Mouse (Mus musculus) heart, adult 2 months (tissue): Measurements from ENCODE around the gene Gpc5. TPM values are rescaled to one million over a fixed set of nuclear protein-coding genes. Genes with fewer than 3 reads are reported as not detected.

ENCODE experiments used
- DNase-seq, 2 experiments: peaks; one replicate each; pipeline ENCODE4 v3.0.0; 2021
- H3K27ac ChIP-seq: fragments of 200-600 bp; 2 replicates; pipeline ENCODE4 v1.8.1; 2022
- H3K27me3 ChIP-seq: fragments of 200-500 bp; 2 replicates; pipeline ENCODE4 v1.6.1; 2012; ENCODE audit warnings: mild to moderate bottlenecking, low read length, inconsistent platforms, mixed read lengths; ENCODE audit not compliant: control insufficient read depth, insufficient read depth
- H3K36me3 ChIP-seq: fragments of 200-500 bp; 2 replicates; pipeline ENCODE4 v1.6.1; 2012; ENCODE audit warnings: low read length, inconsistent platforms; ENCODE audit not compliant: control insufficient read depth, insufficient read depth
- H3K4me1 ChIP-seq: fragments of 200-500 bp; 2 replicates; pipeline ENCODE4 v1.6.1; 2011; ENCODE audit warnings: low read length; ENCODE audit not compliant: control insufficient read depth, insufficient read depth
- H3K4me3 ChIP-seq: fragments of 200-600 bp; 2 replicates; pipeline ENCODE4 v1.8.1; 2022
- H3K79me2 ChIP-seq: fragments of 200-500 bp; replicated peaks from 2 replicates; pipeline ENCODE4 v1.6.1; 2012; ENCODE audit warnings: mild to moderate bottlenecking, inconsistent platforms, low read length, moderate library complexity, mixed read lengths; ENCODE audit not compliant: control insufficient read depth, insufficient read depth
- H3K9ac ChIP-seq: fragments of 200-500 bp; 2 replicates; pipeline ENCODE4 v1.6.1; 2012; ENCODE audit warnings: low read depth, mild to moderate bottlenecking, control low read depth, inconsistent platforms, low read length, mixed read lengths
- CTCF ChIP-seq: fragments of 200-600 bp; IDR thresholded peaks from 2 replicates; pipeline ENCODE4 v1.8.1; 2022; ENCODE audit warnings: antibody characterized with exemption, mild to moderate bottlenecking, moderate library complexity
- EP300 ChIP-seq: fragments of 200-500 bp; IDR thresholded peaks from 2 replicates; pipeline ENCODE4 v1.6.1; 2011; ENCODE audit warnings: low read depth, low read length, control low read depth; ENCODE audit not compliant: insufficient read depth
- POLR2A ChIP-seq: fragments of 200-500 bp; IDR thresholded peaks from 2 replicates; pipeline ENCODE4 v1.6.1; 2011; ENCODE audit warnings: mild to moderate bottlenecking, low read depth, low read length, control low read depth; ENCODE audit not compliant: insufficient read depth
- WGBS: fragments of 180-500 bp; shearing (Covaris S2); methylation state at CpG from one replicate; pipeline ENCODE4 v1.1.7; 2018; 5-methylcytosine and 5-hydroxymethylcytosine counted together
- intact Hi-C: fragments of 180-260 bp; cut with DNase I; formaldehyde crosslinking; loops from one replicate; pipeline ENCODE4 v1.15.1; 2025
- polyA plus RNA-seq: library from polyadenylated mRNA; depleted of rRNA; stranded (reverse); fragments of >200 nt; gene quantifications from 2 replicates; pipeline ENCODE4 v1.2.3, GENCODE M21; 2012
- total RNA-seq, 2 experiments: library from RNA; stranded (reverse); gene quantifications; 2 replicates each; pipeline ENCODE4 v1.2.3; 2021

Gene Gpc5
- total and polyA plus RNA-seq, 3 experiments, result not detected

DNA sequence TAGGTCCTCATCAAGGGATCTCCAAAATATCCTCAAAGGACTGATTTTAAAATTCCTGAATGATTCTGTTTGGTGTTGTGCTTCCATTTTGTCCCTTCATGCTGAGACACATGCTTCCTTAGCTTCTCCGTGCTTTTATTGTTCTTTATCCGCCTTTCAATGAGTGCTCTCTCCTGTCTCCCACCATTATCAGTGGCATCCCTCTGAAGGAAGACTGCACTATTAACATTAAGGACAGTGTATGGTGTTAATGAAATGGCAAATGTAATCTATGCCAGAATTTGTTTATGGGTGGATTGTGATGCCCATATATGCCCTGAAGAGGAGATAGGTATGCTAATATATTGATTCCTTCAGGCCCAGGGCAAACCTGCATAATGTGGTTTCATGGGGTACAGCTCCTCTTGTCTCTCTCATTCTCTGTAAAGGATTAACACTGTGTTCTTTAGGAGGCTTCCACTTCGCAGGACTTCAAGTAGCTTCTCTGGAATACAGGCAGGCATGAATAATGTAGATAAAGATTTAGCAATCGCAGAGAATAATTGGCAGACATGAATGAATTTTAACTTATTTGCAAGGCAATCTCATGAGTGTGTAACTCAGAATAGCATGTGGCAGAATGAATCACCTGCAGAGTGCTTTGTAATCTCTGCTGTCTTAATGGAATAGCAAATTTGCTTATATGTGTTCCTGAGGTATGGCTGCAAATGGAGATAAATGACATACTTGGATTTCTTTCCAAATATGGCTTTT, 148.8 kb downstream of the Gpc5 start:
- Histone ChIP-seq H3K27ac (no peak overlapping the region), H3K27me3 (no peaks in the 10 kb centered on the region), H3K9ac (no peak overlapping the region), H3K4me1 (no peaks in the 10 kb centered on the region), H3K79me2 (no peaks in the 10 kb centered on the region), H3K36me3 (no peaks in the 10 kb centered on the region), H3K4me3 (no peak overlapping the region)
- 65% methylated on average over 4 of the region's 4 CpGs for WGBS
- no peak for DNase-seq
- no peak for TF ChIP-seq EP300
- intact Hi-C loops, result no loop called here

- H3K27ac ChIP-seq, result no peak overlapping the region
- no peak overlapping the region for H3K4me3 ChIP-seq
- WGBS, result 79% methylated on average over 6 of the region's 6 CpGs
- intact Hi-C loops, result no loop called here
- H3K4me1 ChIP-seq, result no peaks in the 10 kb centered on the region
- no peak for DNase-seq
- H3K27me3 ChIP-seq, result no peaks in the 10 kb centered on the region
- no peak overlapping the region for H3K9ac ChIP-seq
- no peaks in the 10 kb centered on the region for H3K36me3 ChIP-seq
- no peaks in the 10 kb centered on the region for H3K79me2 ChIP-seq
- TF ChIP-seq EP300 (no peak), CTCF (no peak), POLR2A (no peak)
Measured at GRCm38 (mm10) chr14:115250537-115250936, 158.5 kb downstream of the Gpc5 start.

GRCm38 (mm10) chr14:115251791-115252190, 159.8 kb downstream of the Gpc5 start:
- WGBS, result 23% methylated on average over 5 of the region's 5 CpGs
- no peaks in the 10 kb centered on the region for H3K27me3 ChIP-seq
- no peaks in the 10 kb centered on the region for H3K4me1 ChIP-seq
- H3K79me2 ChIP-seq, result no peaks in the 10 kb centered on the region
- no peak overlapping the region for H3K4me3 ChIP-seq
- no peak overlapping the region for H3K27ac ChIP-seq
- intact Hi-C loops, result no loop called here
- TF ChIP-seq CTCF, result no peak
- no peak for TF ChIP-seq EP300
- TF ChIP-seq POLR2A, result no peak
- H3K36me3 ChIP-seq, result no peaks in the 10 kb centered on the region
- no peak overlapping the region for H3K9ac ChIP-seq
- DNase-seq, result no peak

- Histone ChIP-seq H3K36me3 (no peaks in the 10 kb centered on the region), H3K27me3 (no peaks in the 10 kb centered on the region), H3K4me1 (no peaks in the 10 kb centered on the region), H3K27ac (no peak overlapping the region), H3K9ac (no peak overlapping the region), H3K79me2 (no peaks in the 10 kb centered on the region), H3K4me3 (no peak overlapping the region)
- WGBS, result 78% methylated on average over 3 of the region's 3 CpGs
- TF ChIP-seq CTCF (no peak), POLR2A (no peak), EP300 (no peak)
- intact Hi-C loops, result no loop called here
- no peak for DNase-seq
Measured at GRCm38 (mm10) chr14:115253155-115253554, 161.1 kb downstream of the Gpc5 start.

GRCm38 (mm10) chr14:115253685-115254084, 161.7 kb downstream of the Gpc5 start:
- TF ChIP-seq EP300, result no peak
- TF ChIP-seq CTCF, result no peak
- TF ChIP-seq POLR2A, result no peak
- no peak for DNase-seq
- Histone ChIP-seq H3K4me1 (no peaks in the 10 kb centered on the region), H3K9ac (no peak overlapping the region), H3K79me2 (no peaks in the 10 kb centered on the region), H3K27me3 (no peaks in the 10 kb centered on the region), H3K36me3 (no peaks in the 10 kb centered on the region), H3K27ac (no peak overlapping the region), H3K4me3 (no peak overlapping the region)
- 74% methylated on average over 2 of the region's 2 CpGs for WGBS
- intact Hi-C loops, result no loop called here

- intact Hi-C loops, result no loop called here
- Histone ChIP-seq H3K27ac (no peak overlapping the region), H3K9ac (no peak overlapping the region), H3K4me1 (no peaks in the 10 kb centered on the region), H3K4me3 (no peak overlapping the region), H3K79me2 (no peaks in the 10 kb centered on the region), H3K36me3 (no peaks in the 10 kb centered on the region), H3K27me3 (no peaks in the 10 kb centered on the region)
- 78% methylated on average over 6 of the region's 6 CpGs for WGBS
- TF ChIP-seq CTCF (no peak), EP300 (no peak), POLR2A (no peak)
- no peak for DNase-seq
Measured at GRCm38 (mm10) chr14:115269703-115270402, 177.8 kb downstream of the Gpc5 start.
